Mouse (Mus musculus) yolk sac, embryonic 10.5 days (tissue): ENCODE data around the gene Rab15.
"Not testable (repeated sequence)": the region's sequence is repeated elsewhere in the genome, so short reads cannot be mapped to it uniquely, and the experiment has no call there.

Experiments
- DNase-seq: peaks from one replicate; pipeline ENCODE4 v3.0.0-alpha.2; 2017; ENCODE audit warnings: low spot score

Gene Rab15

DNA sequence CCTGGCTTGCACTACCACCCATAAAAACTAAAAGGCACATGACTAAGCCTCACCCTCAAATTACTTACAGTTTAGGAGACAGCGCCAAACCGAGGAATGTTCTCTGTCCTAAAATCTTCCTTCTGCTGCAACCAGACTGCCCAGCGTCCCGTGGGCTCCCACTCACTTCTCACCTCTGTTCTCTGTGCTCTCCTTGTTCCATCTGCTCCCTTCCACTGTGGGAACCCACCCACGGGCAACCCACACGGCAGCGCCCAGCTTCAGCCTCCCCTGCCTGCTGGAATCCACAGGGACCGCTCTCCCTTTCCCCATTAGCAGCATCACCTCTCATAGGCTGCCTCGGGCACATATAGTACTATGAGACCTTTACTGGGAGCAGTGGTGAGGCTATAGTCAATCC is 3.8 kb downstream of the Rab15 start:
- DNase-seq, result no peak

DNA sequence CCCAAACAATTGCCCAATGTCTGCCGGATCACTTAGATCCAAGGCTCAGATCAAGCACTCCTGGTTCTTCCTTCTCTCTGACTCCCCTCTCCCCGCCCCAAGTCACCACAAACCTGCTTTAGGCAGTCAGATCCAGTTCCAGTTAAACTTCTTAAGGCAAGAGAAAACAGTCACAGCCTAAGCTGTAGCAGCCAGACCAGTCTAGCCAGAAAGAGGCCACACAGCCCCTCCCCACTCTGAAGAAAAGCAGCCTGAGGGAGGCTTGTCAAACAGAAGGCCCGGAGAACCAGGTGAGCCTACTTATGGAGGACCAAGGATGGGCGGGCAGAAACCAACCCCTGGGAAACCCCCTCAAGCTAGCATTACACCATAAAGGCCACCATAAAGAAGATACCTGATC is 4.6 kb downstream of the Rab15 start:
- no peak for DNase-seq

DNA sequence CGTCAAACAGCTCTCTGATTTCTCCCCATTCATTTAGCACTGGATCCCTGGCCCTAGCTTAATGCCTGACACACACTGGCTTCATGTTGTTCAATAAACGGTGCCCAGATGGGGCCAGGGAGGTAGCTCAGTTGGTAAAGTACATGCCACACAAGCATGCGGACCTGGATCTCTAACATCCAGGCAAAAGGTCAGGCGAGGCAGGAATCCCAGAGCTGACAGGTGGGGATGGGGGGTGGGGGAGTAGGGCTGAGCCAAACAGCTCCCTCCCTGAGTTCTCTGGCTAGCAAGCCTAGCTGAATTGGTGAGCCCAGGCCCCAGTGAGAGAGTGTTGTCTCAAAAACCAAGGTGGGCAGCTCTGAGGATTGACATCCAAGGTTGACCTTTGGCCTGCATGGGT is 5.5 kb downstream of the Rab15 start:
- DNase-seq, result no peak

DNA sequence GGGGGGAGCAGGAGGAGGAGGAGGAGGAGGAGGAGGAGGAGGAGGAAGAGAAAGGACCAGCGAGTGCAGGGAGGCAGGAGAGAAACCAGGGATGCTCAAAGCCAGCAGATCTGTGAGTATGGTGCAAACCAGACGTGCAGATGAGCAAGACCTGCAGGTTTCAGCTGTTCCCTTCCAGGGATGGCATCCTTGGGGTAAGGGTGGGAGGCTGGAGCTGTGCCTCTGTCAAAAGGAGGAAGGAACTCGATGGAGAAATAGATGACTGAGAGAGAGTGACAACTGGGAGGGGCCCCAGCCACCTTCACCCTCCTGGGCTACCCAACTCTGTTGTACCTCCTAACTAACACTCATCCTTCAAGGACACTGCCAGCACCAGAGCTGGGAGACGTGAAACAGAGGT is 6.0 kb downstream of the Rab15 start:
- DNase-seq, result no peak

DNA sequence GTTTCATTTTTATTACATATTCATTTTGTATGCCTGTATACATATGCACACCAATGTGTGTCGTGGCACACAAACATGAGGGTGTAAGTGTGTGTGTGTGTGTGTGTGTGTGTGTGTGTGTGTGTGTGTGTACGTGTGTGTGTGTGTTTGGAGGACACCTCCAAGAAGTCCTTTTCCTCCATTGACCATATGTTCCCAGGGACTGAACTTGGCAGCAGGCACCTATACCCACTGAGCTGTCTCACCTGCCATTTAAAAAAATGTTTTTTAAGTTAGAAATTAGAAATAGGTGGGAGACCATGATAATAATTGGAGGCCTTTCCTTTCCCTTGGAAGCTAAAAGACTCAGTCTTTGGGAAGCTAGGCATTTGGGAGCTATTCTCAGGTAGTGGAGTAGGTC is 8.6 kb downstream of the Rab15 start:
- no peak for DNase-seq

DNA sequence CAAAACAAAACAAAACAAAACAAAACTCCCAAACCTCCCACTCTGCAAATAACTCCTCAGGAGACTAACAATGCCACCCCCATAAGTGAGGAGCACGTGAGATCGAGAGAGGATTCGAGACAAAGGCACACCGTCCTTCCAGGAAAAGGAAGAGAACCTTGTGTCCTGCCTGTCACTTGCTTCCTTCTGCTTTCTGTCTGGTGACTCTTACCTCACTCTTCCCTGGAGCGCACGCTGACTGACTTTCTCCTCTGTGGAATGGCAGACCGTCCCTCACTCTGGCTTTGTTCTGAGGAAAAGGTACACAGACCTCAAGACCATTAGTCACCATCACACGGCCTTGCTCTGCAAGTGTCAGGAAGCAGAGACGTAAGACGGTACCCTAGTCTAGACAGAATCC is 9.2 kb downstream of the Rab15 start:
- no peak for DNase-seq

DNA sequence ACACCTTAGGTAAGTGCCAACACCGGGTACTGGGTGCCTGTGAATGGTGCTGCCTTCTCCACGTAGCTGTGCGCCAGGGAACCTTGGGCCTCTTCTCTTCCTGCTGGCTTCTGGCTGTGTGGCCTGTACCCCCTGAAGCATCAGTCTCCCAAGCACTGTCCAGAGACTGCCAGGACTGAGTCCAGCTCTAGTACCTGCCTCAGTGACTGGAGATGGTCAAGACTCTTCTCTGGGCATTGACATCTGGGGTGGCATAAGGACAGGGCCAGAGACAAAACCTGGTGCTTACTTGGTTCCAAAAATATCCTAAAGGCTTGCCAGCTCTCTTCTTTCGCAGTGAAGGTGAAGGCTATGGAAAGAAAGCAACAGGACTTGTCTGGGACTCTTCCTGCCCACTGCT is 11.7 kb downstream of the Rab15 start:
- no peak for DNase-seq

DNA sequence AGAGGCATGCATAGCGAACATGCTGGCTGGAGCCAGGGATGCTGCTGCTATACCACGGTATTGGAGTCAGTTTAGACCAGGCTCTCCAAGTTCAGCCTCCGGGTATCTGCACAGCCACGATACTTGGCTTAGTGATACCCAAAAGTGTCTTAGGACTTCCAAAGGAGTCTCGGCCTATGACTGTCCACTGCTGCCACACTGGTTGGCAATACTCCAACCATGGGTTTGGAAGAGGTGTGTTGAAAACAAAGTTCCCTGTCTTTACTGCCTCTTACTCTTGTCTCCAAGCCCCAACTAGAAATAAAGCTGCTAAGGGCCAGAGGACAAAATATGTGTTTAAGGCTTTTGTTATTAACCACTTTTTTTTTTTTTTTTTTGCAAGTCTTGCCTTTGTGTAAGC is 12.2 kb downstream of the Rab15 start:
- no peak for DNase-seq

DNA sequence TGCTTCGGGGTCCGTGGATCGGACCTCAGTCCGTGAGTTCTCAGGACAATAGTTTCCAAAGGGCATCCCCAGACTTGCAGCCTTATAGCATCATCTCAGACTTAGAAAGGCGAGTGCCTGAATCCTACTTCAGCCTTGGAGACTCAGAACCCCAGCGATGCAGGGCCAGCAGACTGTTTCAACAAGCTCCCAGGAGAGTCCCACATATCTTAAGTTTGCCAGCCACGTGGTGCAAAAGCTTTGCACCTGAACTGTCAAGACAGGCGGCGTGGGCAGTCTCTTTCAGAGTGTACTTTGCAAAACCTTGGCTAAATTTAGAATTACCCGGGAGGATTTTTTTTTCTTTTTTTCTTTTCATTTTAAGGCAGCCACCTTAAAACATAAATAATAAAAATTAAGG is 14.9 kb downstream of the Rab15 start:
- no peak for DNase-seq

DNA sequence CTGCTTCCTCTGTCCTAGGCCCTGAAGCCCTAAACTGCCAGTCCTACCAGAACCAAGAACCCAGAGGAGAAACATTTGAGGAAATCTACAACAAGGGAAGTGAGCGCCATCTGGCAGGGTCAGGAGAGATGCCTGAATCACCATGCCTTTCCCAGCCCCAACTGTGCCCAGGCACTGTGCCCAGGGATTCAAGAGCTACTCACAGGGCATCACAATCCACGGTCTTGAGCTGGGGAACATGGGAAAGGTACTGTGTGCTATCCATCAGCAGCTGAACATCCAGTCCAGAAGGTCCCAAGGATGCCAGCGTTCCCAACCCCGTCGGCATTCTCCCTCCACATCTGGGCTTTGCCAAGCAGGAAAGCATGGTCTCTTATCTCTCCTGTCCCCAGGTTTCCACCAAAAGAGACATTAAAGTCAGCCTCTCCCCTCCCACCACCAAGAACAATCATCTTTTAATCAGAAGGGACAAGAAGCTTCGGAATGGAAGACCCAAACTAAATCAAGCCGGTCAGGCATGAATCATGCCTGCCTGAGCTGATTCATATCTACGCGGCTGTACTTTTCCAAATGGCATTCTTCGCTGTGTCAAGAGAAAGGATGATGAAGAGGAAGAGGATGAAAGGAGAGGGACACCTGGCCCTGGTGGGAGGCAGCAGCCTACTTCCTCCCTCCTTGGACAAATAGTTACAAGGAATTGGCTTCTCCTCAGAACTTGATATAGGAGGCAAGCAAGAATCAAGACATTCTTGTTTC is 17.5 kb downstream of the Rab15 start:
- no peak for DNase-seq

DNA sequence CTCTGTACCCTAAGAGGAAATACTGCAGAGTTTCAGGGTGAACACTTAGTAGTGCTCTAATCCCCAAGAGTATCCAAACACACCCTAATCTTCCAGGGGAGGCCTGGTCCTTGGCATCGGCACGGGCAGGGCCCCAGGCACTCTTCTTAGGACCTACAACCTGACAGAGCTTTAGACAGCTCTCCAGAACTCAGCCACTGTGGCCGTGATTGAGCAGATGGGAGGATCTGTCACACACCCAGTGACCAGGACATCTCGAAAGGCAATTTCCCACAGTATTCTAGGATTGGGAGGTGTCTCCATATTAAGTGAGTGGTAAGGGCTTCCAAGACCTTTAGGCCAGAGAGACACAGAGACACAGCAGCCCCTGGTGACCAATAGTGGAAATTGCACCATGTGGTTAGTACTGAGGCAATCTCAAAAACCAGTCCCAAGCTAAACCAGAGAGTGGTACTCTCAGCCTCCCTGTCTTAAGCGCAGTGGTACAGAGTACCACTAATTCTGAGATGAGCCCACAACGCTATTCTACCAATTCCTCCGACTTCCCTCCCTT is 18.9 kb downstream of the Rab15 start:
- peak; percentile 31 for DNase-seq

DNA sequence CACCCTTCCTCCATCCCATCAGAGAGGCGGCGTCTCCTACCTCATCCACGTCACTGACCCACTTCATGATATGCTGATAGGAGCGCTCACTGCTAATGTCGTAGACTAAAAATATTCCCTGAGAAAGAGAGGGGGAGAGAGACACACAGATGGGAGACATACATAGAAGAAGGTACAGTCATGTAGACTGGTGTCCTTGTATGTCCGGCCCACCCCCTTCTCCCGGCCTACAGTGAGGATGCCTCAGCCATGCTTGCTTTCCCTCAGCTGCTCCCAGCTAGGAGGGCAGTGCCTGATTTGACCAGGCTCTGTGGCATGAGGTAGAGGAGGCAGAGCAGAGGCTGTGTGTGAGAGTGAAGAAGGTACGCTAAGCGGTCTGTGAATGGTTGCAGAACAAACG is 19.7 kb downstream of the Rab15 start:
- DNase-seq, result no peak

DNA sequence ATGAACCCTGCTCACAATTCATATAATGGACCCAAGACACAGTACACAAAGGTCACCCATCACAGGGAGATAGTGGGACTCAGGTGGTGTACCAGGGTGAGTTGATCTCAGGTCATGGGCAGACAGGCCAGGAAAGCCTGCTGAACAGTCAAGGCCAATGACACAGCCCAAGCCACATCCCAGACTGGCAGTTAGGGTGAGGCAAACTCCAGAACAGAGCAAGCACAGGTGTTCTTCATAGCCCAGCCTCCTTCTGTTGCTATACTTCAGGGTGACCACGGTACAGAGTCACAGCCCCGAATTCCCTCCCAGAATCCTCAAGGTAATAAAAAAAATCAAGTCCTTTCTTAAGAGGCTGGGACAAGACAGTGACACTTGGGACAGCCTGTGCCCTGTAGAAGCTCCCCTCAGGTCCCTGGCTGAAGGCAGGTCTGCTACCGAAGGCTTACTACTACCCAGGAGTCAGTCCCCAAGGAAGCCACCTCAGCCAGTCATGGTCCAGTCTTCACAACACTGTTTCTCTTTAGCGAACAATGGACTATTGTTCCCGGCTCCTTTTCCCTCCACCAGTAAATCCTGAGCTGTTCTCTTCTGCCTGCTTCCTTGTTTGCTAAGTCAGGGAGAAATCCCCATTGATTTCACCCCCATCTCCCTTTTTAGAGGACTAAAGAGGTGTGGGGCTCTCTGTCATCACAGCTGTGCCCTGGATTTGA is 24.5 kb downstream of the Rab15 start:
- no peak for DNase-seq

DNA sequence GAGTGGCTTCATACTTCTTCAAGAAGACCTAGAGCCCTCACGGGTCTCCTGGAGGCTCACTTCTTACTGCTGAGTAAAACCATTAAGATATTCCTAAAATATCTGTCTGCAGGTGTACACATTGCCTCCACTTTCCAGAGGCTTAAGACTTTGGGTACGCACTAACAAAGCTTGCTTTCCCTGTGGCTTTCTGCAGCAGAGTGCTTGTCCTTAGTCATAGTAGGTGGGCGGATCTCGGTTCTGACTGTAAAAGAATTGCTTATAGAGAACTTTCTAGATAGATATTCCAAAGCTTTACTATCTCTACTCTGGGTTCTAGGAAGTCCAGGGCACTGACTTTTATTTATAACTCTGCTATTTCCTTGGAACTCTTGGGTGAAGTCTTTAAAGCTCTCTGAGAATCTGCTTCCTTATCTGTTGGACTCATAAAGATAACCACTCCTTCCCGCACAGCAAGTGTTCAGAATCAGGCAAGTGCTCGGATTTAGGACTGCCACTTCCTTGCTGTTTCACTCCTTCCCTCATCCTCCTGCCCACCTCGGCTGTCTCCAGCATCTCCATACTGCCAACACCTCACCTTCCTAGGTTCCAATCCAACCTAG is 25.7 kb downstream of the Rab15 start:
- no peak for DNase-seq

DNA sequence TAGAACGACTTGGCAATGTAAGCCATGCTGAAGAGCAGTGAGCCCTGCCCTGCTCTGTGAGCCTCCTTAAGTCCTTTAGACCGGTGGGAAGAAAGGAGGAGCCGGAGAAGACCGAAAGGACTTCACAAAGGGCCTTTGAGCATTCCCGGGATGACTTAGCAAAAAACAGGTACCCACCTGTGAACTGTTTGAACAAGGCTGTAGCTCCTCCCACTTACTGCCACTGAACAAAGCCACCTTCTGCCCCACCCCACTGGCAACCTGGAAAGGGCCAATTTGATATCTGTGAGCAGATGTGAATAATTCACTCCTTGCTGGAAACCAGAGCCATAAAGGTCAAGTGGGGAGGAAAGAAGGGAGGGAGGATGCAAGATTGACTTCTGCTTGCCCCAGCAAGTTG is 27.4 kb downstream of the Rab15 start, which contains the start of gene Gpx2:
TSS of gene Gpx2 (minus strand) at position 205 of the 400 bp plus-strand sequence.
- no peak for DNase-seq

DNA sequence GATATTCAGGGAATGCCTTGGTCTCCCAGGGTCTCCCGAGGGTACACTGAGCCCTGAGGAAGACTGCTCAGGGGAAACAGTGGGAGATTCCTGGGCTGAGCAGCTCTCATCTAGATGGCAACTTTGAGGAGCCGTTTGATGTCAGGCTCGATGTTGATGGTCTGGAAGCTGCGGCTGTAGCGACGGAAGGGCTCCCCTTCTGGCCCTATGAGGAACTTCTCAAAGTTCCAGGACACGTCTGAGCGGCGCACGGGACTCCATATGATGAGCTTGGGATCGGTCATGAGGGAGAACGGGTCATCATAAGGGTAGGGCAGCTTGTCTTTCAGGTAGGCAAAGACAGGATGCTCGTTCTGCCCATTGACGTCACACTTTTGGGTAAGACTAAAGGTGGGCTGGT is 30.2 kb downstream of the Rab15 start:
- DNase-seq, result not testable (repeated sequence)

DNA sequence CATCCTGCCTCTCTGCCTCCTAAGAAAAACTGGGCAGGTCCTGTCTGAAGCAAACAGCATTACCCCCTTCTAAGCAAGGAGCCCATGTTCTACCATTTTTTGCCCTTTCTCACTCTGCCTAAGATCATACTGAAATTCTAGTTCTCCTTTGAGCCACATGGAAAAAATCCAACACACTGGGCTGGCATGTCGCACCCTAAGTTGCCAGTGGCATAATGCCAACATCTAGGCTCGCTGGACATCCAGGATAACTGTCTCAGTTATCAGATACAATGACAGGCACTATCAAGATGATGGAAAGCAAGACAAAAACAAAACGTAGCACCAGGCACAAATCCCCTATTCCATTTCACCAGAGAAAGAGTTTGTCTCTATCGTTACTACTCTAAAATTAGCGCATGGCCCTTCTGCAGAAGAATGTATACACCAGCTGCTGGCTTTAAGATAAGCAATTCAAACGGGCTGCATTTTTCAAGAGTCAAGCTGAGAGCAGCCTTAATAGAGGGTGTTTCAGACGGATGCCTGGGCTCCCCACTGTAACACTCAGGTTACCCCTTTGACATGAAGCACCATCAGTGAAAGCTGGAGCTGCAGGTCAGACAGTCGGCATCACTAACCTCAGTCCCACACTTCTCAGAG is 32.1 kb downstream of the Rab15 start:
- DNase-seq, result no peak

DNA sequence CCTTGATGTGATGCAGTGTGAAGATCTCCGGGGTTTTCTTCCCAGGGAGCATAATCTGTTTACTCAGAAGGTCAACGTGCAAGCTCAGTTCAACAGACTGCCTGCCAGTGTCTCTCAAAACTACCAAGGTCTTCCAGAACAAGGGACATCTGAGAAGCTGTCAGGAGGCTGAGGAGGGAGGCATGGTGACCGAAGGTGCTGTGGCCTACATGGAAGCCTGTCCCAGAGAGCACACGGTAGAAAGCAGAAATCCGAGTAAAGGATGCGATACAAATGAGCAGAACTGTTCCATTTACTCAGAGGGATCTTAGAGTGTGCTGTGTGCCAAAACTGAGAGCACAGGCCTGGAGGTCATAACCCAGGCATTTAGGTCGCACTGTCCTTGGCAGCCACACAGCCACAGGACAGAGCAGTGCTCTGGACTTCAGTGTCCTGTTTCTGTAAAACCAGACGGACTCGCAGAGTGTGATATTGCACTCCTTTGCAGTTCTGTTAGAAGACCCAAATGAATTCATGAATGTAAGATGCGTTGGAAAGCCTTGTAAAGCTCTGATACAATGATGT is 38.6 kb downstream of the Rab15 start:
- DNase-seq, result peak; percentile 62

DNA sequence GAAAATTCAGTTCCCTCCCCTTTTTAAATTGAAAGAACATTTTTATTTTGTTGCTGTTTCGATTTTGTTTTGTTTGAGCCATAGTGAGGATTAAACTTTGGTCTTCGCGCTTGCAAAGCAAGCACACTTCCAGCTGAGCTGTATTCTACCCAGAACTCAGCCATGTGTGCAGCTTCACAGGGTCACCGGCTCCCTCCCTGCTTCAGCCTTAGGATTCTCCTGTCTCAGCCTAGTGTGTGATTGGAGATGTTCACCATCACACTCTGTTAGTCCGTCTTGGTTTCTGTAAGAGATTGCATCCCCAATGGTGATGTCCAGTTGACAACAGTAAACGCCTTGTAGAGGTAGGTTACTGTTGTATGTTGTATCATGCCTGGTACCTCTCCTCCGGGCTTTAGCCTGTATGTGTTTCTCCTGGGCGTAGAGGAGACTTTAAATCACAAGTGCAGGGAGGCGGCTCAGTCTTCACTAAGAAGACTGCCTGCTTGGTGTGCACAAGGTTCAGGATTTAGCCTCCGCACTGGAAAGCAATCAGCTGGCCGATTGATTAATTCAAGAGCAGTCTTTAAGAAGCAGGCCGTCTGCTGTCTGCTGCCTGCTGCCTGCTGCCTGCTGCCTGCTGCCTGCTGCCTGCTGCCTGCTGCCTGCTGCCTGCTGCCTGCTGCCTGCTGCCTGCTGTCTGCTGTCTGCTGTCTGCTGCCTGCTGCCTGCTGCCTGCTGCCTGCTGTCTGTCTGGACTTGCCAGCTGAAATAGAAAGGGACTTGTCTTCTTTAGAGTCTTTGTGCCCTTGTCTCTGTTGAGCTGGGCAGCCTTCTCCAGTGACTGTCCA is 41.9 kb downstream of the Rab15 start:
- no peak for DNase-seq

DNA sequence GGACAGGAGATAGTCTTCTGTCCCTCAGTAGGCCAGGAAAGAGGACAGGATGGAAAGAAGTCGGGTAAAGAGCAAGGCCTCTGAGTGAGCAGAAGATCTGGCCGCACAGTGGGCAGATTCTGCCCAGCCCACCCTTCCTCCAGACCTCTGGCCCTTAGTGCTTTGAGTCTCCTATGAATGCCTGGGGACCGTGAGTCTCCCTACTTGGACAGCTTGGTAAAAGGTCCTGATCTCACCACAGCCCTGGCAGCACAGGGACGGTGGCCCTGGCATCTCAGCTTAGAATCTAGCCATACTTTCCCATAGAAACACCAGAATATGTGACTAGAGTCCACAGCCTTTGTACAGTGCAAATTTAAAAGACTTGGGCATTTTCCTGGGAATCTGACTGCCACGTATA is 42.8 kb downstream of the Rab15 start:
- no peak for DNase-seq
